Mouse (Mus musculus): Measurements from ENCODE around the gene Olfr1133. TPM values are rescaled to one million over a fixed set of nuclear protein-coding genes. Genes with fewer than 3 reads are reported as not detected.

Gene Olfr1133
- polyA plus RNA-seq, 1 experiment from 2014 or later: not detected

Other genes with a start within 250 kb of the Olfr1133 start
- gene Olfr1123, start 230.7 kb downstream of the Olfr1133 start, polyA plus RNA-seq (2014; fragmentation: Nextera tagmentation; extraction: Ambion mirVana): not detected in 2 replicates
- gene Olfr1124, start 217.1 kb downstream of the Olfr1133 start, polyA plus RNA-seq (2014; fragmentation: Nextera tagmentation; extraction: Ambion mirVana): 0.09 TPM in 1 of 2 replicates, not detected in the other
- gene Olfr1126, start 193.4 kb downstream of the Olfr1133 start, polyA plus RNA-seq (2014; fragmentation: Nextera tagmentation; extraction: Ambion mirVana): not detected in 2 replicates
- not detected in 2 replicates for gene Pramel7, start 150.3 kb downstream of the Olfr1133 start, polyA plus RNA-seq (2014; fragmentation: Nextera tagmentation; extraction: Ambion mirVana)
- gene Pramel6, start 140.8 kb downstream of the Olfr1133 start, polyA plus RNA-seq (2014; fragmentation: Nextera tagmentation; extraction: Ambion mirVana): not detected in 2 replicates
- gene Olfr153, start 115.6 kb downstream of the Olfr1133 start, polyA plus RNA-seq (2014; fragmentation: Nextera tagmentation; extraction: Ambion mirVana): not detected in 2 replicates
- gene Olfr1128, start 101.8 kb downstream of the Olfr1133 start, polyA plus RNA-seq (2014; fragmentation: Nextera tagmentation; extraction: Ambion mirVana): not detected in 2 replicates
- gene Olfr1129, start 73.5 kb downstream of the Olfr1133 start, polyA plus RNA-seq (2014; fragmentation: Nextera tagmentation; extraction: Ambion mirVana): not detected in 2 replicates
- gene Olfr1130, start 41.2 kb downstream of the Olfr1133 start, polyA plus RNA-seq (2014; fragmentation: Nextera tagmentation; extraction: Ambion mirVana): not detected in 2 replicates
- gene Olfr1131, start 20.3 kb downstream of the Olfr1133 start, polyA plus RNA-seq (2014; fragmentation: Nextera tagmentation; extraction: Ambion mirVana): not detected in 2 replicates
- not detected in 2 replicates for gene Olfr1132, start 9.8 kb downstream of the Olfr1133 start, polyA plus RNA-seq (2014; fragmentation: Nextera tagmentation; extraction: Ambion mirVana)
- not detected in 2 replicates for gene Olfr1134, start 11.1 kb upstream of the Olfr1133 start, polyA plus RNA-seq (2014; fragmentation: Nextera tagmentation; extraction: Ambion mirVana)
- not detected in 2 replicates for gene Olfr1135, start 26.3 kb upstream of the Olfr1133 start, polyA plus RNA-seq (2014; fragmentation: Nextera tagmentation; extraction: Ambion mirVana)
- gene Olfr1136, start 46.6 kb upstream of the Olfr1133 start, polyA plus RNA-seq (2014; fragmentation: Nextera tagmentation; extraction: Ambion mirVana): not detected in 2 replicates
- gene Olfr1137, start 65.8 kb upstream of the Olfr1133 start, polyA plus RNA-seq (2014; fragmentation: Nextera tagmentation; extraction: Ambion mirVana): not detected in 2 replicates
- not detected in 2 replicates for gene Olfr1138, start 92.6 kb upstream of the Olfr1133 start, polyA plus RNA-seq (2014; fragmentation: Nextera tagmentation; extraction: Ambion mirVana)
- gene Olfr1140, start 96.4 kb upstream of the Olfr1133 start, polyA plus RNA-seq (2014; fragmentation: Nextera tagmentation; extraction: Ambion mirVana): not detected in 2 replicates
- gene Olfr1141, start 106.6 kb upstream of the Olfr1133 start, polyA plus RNA-seq (2014; fragmentation: Nextera tagmentation; extraction: Ambion mirVana): not detected in 2 replicates
- not detected in 2 replicates for gene Olfr152, start 132.1 kb upstream of the Olfr1133 start, polyA plus RNA-seq (2014; fragmentation: Nextera tagmentation; extraction: Ambion mirVana)
- gene Olfr1143, start 153.2 kb upstream of the Olfr1133 start, polyA plus RNA-seq (2014; fragmentation: Nextera tagmentation; extraction: Ambion mirVana): not detected in 2 replicates
- gene Olfr1145, start 162.4 kb upstream of the Olfr1133 start, polyA plus RNA-seq (2014; fragmentation: Nextera tagmentation; extraction: Ambion mirVana): not detected in 2 replicates
- gene Olfr1148, start 183.2 kb upstream of the Olfr1133 start, polyA plus RNA-seq (2014; fragmentation: Nextera tagmentation; extraction: Ambion mirVana): not detected in 2 replicates
- not detected in 2 replicates for gene Olfr1150-ps1, start 196.6 kb upstream of the Olfr1133 start, polyA plus RNA-seq (2014; fragmentation: Nextera tagmentation; extraction: Ambion mirVana)
- not detected in 2 replicates for gene Olfr1151, start 208.5 kb upstream of the Olfr1133 start, polyA plus RNA-seq (2014; fragmentation: Nextera tagmentation; extraction: Ambion mirVana)
- not detected in 2 replicates for gene Olfr1152, start 219.1 kb upstream of the Olfr1133 start, polyA plus RNA-seq (2014; fragmentation: Nextera tagmentation; extraction: Ambion mirVana)
- gene Olfr1153, start 247.6 kb upstream of the Olfr1133 start, polyA plus RNA-seq (2014; fragmentation: Nextera tagmentation; extraction: Ambion mirVana): not detected in 2 replicates